Mouse (Mus musculus) spleen, adult 2 months (tissue): ENCODE data around the gene Zfp512b.

ENCODE experiments used
- CTCF ChIP-seq: fragments of 200-500 bp; IDR thresholded peaks from 2 replicates; pipeline ENCODE4 v1.5.1; 2011; ENCODE audit warnings: mild to moderate bottlenecking, inconsistent platforms; ENCODE audit not compliant: insufficient read depth, insufficient read length, insufficient replicate concordance; ENCODE audit errors: extremely low read depth
- POLR2A ChIP-seq: fragments of 200-500 bp; IDR thresholded peaks from 2 replicates; pipeline ENCODE4 v1.6.1; 2011; ENCODE audit warnings: low read depth, low read length, inconsistent platforms

DNA sequence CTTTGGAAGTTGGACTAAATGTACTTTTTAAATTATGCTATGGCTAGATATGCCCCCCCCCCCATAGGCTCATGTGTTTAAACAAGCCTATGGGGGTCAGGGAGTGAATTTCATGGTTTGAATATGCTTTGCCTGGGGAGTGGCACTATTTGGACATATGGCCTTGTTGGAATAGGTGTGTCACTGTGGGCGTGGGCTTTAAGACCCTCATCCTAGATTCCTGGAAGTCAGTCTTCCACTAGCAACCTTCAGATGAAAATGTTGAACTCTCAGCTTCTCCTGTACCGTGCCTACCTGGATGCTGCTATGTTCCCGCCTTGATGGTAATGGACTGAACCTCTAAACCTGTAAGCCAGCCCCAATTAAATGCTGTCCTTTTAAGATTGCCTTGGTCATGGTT lies 60.0 kb downstream of the Zfp512b start:
- TF ChIP-seq CTCF (no peak), POLR2A (no peak)
